Comparison of ENCODE assay signal across 11 mouse cellular contexts in genomic region chr1:93588346-93588745, GRCm38 (mm10).
"Had no signal": no experiment of that assay in that cellular context is flagged by ENCODE, and none has a peak within 500 bp of the region (broad histone marks: within the 10 kb centered on the region; RNA-seq: fewer than 3 reads in every experiment).

No protein-coding gene starts in this region.

- H3K27ac ChIP-seq: left cerebral cortex, adult 2 months; liver, embryonic 13.5 days; stomach, postnatal 0 days had no signal

- H3K36me3 ChIP-seq: liver, embryonic 13.5 days had no signal

- H3K4me1 ChIP-seq: liver, embryonic 13.5 days had no signal

- H3K27me3 ChIP-seq: liver, embryonic 13.5 days had no signal

- DNase-seq: layer of hippocampus, postnatal 36 days; liver, embryonic 13.5 days; lung, adult 2 months; lung, postnatal 14 days; lung, postnatal 4 days; midbrain, embryonic 14.5 days; thymus, postnatal 25 days had no signal

- H3K4me2 ChIP-seq: liver, embryonic 13.5 days; midbrain, embryonic 11.5 days had no signal

- H3K4me3 ChIP-seq: left cerebral cortex, adult 2 months; liver, embryonic 13.5 days had no signal

- H3K9me3 ChIP-seq: liver, embryonic 13.5 days had no signal

- H3K9ac ChIP-seq: liver, embryonic 13.5 days had no signal

- ATAC-seq: intestine, postnatal 0 days had no signal
